Mouse (Mus musculus) midbrain, embryonic 12.5 days (tissue): ENCODE data around the gene Adgrl2. TPM values are rescaled to one million over a fixed set of nuclear protein-coding genes. Genes with fewer than 3 reads are reported as not detected.

ENCODE experiments used
- ATAC-seq: fragments of 200-750 bp; cut with Nextera tagmentation; 2 replicates; pipeline ENCODE4 v1.8.0; 2017; ENCODE audit warnings: low read depth, moderate TSS enrichment, moderate library complexity; ENCODE audit not compliant: low FRiP score
- H3K27ac ChIP-seq: fragments of 300-500 bp; sonication (generic); replicated peaks from 2 replicates; pipeline ENCODE4 v1.5.1; 2016; ENCODE audit warnings: mild to moderate bottlenecking
- H3K27me3 ChIP-seq: fragments of 300-500 bp; sonication (generic); 2 replicates; pipeline ENCODE4 v1.6.1; 2016; ENCODE audit warnings: mild to moderate bottlenecking
- H3K36me3 ChIP-seq: fragments of 300-500 bp; sonication (generic); 2 replicates; pipeline ENCODE4 v1.6.1; 2016
- H3K4me1 ChIP-seq: fragments of 300-500 bp; sonication (generic); 2 replicates; pipeline ENCODE4 v1.6.1; 2016
- H3K4me2 ChIP-seq: fragments of 300-500 bp; sonication (generic); replicated peaks from 2 replicates; pipeline ENCODE4 v1.6.1; 2016; ENCODE audit warnings: mild to moderate bottlenecking, moderate library complexity
- H3K4me3 ChIP-seq: fragments of 300-500 bp; sonication (generic); 2 replicates; pipeline ENCODE4 v1.5.1; 2016; ENCODE audit warnings: mild to moderate bottlenecking
- H3K9ac ChIP-seq: fragments of 300-500 bp; sonication (generic); replicated peaks from 2 replicates; pipeline ENCODE4 v1.6.1; 2016; ENCODE audit warnings: mild to moderate bottlenecking, moderate library complexity
- H3K9me3 ChIP-seq: fragments of 300-500 bp; sonication (generic); 2 replicates; pipeline ENCODE4 v1.6.1; 2016; ENCODE audit warnings: mild to moderate bottlenecking
- WGBS: fragments of 180-500 bp; shearing (Covaris S2); methylation state at CpG from one replicate; pipeline ENCODE4 v1.1.7; 2016; 5-methylcytosine and 5-hydroxymethylcytosine counted together
- polyA plus RNA-seq: library from polyadenylated mRNA; unstranded; fragments of >200 nt; fragmentation: Nextera tagmentation; extraction: Ambion mirVana; gene quantifications from 2 replicates; pipeline ENCODE4 v1.2.1, GENCODE M21; 2016

Adgrl2 gene
- polyA plus RNA-seq, 1 experiment from 2014 or later = 152 TPM

- H3K4me3 ChIP-seq = no peak overlapping the region
- no peaks in the 10 kb centered on the region for H3K27me3 ChIP-seq
- H3K36me3 ChIP-seq = 0 out of 2 replicates have a peak, but pooled peaks cover 3% of the 10 kb centered on the region
- H3K9me3 ChIP-seq = no peaks in the 10 kb centered on the region
- peak overlapping the region; percentile 20; the same call in 1 of the 2 replicates for H3K27ac ChIP-seq
- peaks cover 21% of the 10 kb centered on the region for H3K4me1 ChIP-seq
- H3K4me2 ChIP-seq = no peak overlapping the region
- no peak overlapping the region for H3K9ac ChIP-seq
- 86% methylated on average over 13 of the region's 13 CpGs for WGBS
- no peak for ATAC-seq
Measured at GRCm38 (mm10) chr3:148895396-148896109, 94.8 kb downstream of the Adgrl2 start.

- H3K9ac ChIP-seq = no peak overlapping the region
- 79% methylated on average over 8 of the region's 8 CpGs for WGBS
- peaks cover 17% of the 10 kb centered on the region for H3K4me1 ChIP-seq
Measured at GRCm38 (mm10) chr3:148894867-148895266, 95.5 kb downstream of the Adgrl2 start.

GRCm38 (mm10) chr3:148887902-148888301, 102.5 kb downstream of the Adgrl2 start:
- H3K4me2 ChIP-seq = no peak overlapping the region
- H3K9me3 ChIP-seq = no peaks in the 10 kb centered on the region
- no peak for ATAC-seq
- no peak overlapping the region for H3K27ac ChIP-seq
- H3K36me3 ChIP-seq = 0 out of 2 replicates have a peak, but pooled peaks cover 8% of the 10 kb centered on the region
- WGBS = 79% methylated on average over 5 of the region's 5 CpGs
- H3K4me1 ChIP-seq = no peaks in the 10 kb centered on the region
- H3K27me3 ChIP-seq = no peaks in the 10 kb centered on the region
- H3K4me3 ChIP-seq = no peak overlapping the region
- H3K9ac ChIP-seq = no peak overlapping the region

More at GRCm38 (mm10) chr3:148894867-148895266, 95.5 kb downstream of the Adgrl2 start:
- Histone ChIP-seq H3K4me2 (no peak overlapping the region), H3K9me3 (no peaks in the 10 kb centered on the region), H3K27me3 (no peaks in the 10 kb centered on the region), H3K36me3 (0 out of 2 replicates have a peak, but pooled peaks cover 5% of the 10 kb centered on the region), H3K27ac (peak overlapping the region; percentile 20; the same call in 1 of the 2 replicates), H3K4me3 (no peak overlapping the region)
- ATAC-seq = no peak

- Histone ChIP-seq H3K4me2 (no peak overlapping the region), H3K9ac (no peak overlapping the region), H3K9me3 (no peaks in the 10 kb centered on the region), H3K36me3 (0 out of 2 replicates have a peak, but pooled peaks cover 8% of the 10 kb centered on the region), H3K27ac (no peak overlapping the region), H3K4me3 (no peak overlapping the region), H3K27me3 (no peaks in the 10 kb centered on the region), H3K4me1 (no peaks in the 10 kb centered on the region)
- ATAC-seq = no peak; the same call in 1 of the 2 replicates
- 92% methylated on average over 4 of the region's 4 CpGs for WGBS
Measured at GRCm38 (mm10) chr3:148886956-148887355, 103.4 kb downstream of the Adgrl2 start.

GRCm38 (mm10) chr3:148885980-148886668, 104.2 kb downstream of the Adgrl2 start:
- no peaks in the 10 kb centered on the region for H3K27me3 ChIP-seq
- H3K27ac ChIP-seq = no peak overlapping the region
- 89% methylated on average over 8 of the region's 8 CpGs for WGBS
- H3K4me2 ChIP-seq = no peak overlapping the region
- no peak overlapping the region for H3K4me3 ChIP-seq
- H3K9me3 ChIP-seq = no peaks in the 10 kb centered on the region
- no peaks in the 10 kb centered on the region for H3K4me1 ChIP-seq
- no peak for ATAC-seq
- H3K36me3 ChIP-seq = 0 out of 2 replicates have a peak, but pooled peaks cover 8% of the 10 kb centered on the region
- no peak overlapping the region for H3K9ac ChIP-seq

GRCm38 (mm10) chr3:148885184-148885583, 105.2 kb downstream of the Adgrl2 start:
- no peak for ATAC-seq
- no peak overlapping the region for H3K27ac ChIP-seq
- no peaks in the 10 kb centered on the region for H3K27me3 ChIP-seq
- 85% methylated on average over 4 of the region's 4 CpGs for WGBS
- no peak overlapping the region for H3K9ac ChIP-seq
- no peaks in the 10 kb centered on the region for H3K4me1 ChIP-seq
- H3K36me3 ChIP-seq = 0 out of 2 replicates have a peak, but pooled peaks cover 7% of the 10 kb centered on the region
- no peak overlapping the region for H3K4me2 ChIP-seq
- no peaks in the 10 kb centered on the region for H3K9me3 ChIP-seq
- no peak overlapping the region for H3K4me3 ChIP-seq

- 94% methylated on average over 2 of the region's 5 CpGs for WGBS
- no peaks in the 10 kb centered on the region for H3K9me3 ChIP-seq
Measured at GRCm38 (mm10) chr3:148881431-148881830, 108.9 kb downstream of the Adgrl2 start.

GRCm38 (mm10) chr3:148872563-148872962, 117.8 kb downstream of the Adgrl2 start:
- Histone ChIP-seq H3K9me3 (no peaks in the 10 kb centered on the region), H3K4me2 (no peak overlapping the region), H3K27ac (no peak overlapping the region; the same call in 1 of the 2 replicates), H3K4me1 (peaks cover 13% of the 10 kb centered on the region), H3K36me3 (no peaks in the 10 kb centered on the region; the same call in 1 of the 2 replicates), H3K4me3 (no peak overlapping the region), H3K9ac (no peak overlapping the region), H3K27me3 (no peaks in the 10 kb centered on the region)
- ATAC-seq = no peak
- WGBS = 89% methylated on average over 5 of the region's 5 CpGs

More at GRCm38 (mm10) chr3:148881431-148881830, 108.9 kb downstream of the Adgrl2 start:
- Histone ChIP-seq H3K9ac (no peak overlapping the region), H3K27ac (no peak overlapping the region), H3K4me3 (no peak overlapping the region), H3K4me2 (no peak overlapping the region), H3K36me3 (0 out of 2 replicates have a peak, but pooled peaks cover 2% of the 10 kb centered on the region), H3K4me1 (0 out of 2 replicates have a peak, but pooled peaks cover 3% of the 10 kb centered on the region), H3K27me3 (no peaks in the 10 kb centered on the region)
- ATAC-seq = no peak

GRCm38 (mm10) chr3:148871792-148872464, 118.4 kb downstream of the Adgrl2 start:
- no peaks in the 10 kb centered on the region for H3K27me3 ChIP-seq
- no peak overlapping the region for H3K9ac ChIP-seq
- no peak overlapping the region for H3K4me2 ChIP-seq
- no peak overlapping the region for H3K4me3 ChIP-seq
- WGBS = 71% methylated on average over 5 of the region's 5 CpGs
- peaks cover 14% of the 10 kb centered on the region for H3K4me1 ChIP-seq
- no peaks in the 10 kb centered on the region for H3K9me3 ChIP-seq
- H3K36me3 ChIP-seq = no peaks in the 10 kb centered on the region; the same call in 1 of the 2 replicates
- H3K27ac ChIP-seq = no peak overlapping the region
- no peak for ATAC-seq

GRCm38 (mm10) chr3:148867618-148868017, 122.7 kb downstream of the Adgrl2 start:
- Histone ChIP-seq H3K36me3 (peaks cover 5% of the 10 kb centered on the region; the same call in 1 of the 2 replicates), H3K4me2 (no peak overlapping the region), H3K9ac (no peak overlapping the region), H3K9me3 (no peaks in the 10 kb centered on the region), H3K4me1 (peaks cover 7% of the 10 kb centered on the region), H3K27ac (no peak overlapping the region), H3K4me3 (no peak overlapping the region), H3K27me3 (no peaks in the 10 kb centered on the region)
- no peak for ATAC-seq
- 51% methylated on average over 8 of the region's 8 CpGs for WGBS

GRCm38 (mm10) chr3:148866633-148867032, 123.7 kb downstream of the Adgrl2 start:
- H3K27me3 ChIP-seq = no peaks in the 10 kb centered on the region
- H3K9me3 ChIP-seq = no peaks in the 10 kb centered on the region
- no peak overlapping the region for H3K4me2 ChIP-seq
- ATAC-seq = no peak
- H3K36me3 ChIP-seq = peaks cover 5% of the 10 kb centered on the region; the same call in 1 of the 2 replicates
- no peak overlapping the region for H3K9ac ChIP-seq
- 87% methylated on average over 5 of the region's 5 CpGs for WGBS
- H3K27ac ChIP-seq = no peak overlapping the region
- peaks cover 6% of the 10 kb centered on the region for H3K4me1 ChIP-seq
- no peak overlapping the region for H3K4me3 ChIP-seq
